Mouse (Mus musculus) liver, postnatal 0 days (tissue): ENCODE measurements around the gene Slx4ip.

Experiments used
- CTCF ChIP-seq: sonication (generic); IDR thresholded peaks from 2 replicates; pipeline ENCODE4 v1.5.1; 2016; ENCODE audit warnings: antibody characterized with exemption, low read depth
- EP300 ChIP-seq: IDR thresholded peaks from 2 replicates; pipeline ENCODE4 v1.6.1; 2016; ENCODE audit warnings: antibody characterized with exemption, low read depth, mild to moderate bottlenecking

- TF ChIP-seq EP300 (no peak), CTCF (no peak)
Measured at GRCm38 (mm10) chr2:136946297-136946696, 55.3 kb downstream of the Slx4ip start.
